Mouse (Mus musculus): ENCODE results near the gene Nck2. TPM values are rescaled to one million over a fixed set of nuclear protein-coding genes. Genes with fewer than 3 reads are reported as not detected.
A peak's percentile ranks its signal among the peaks of the same experiment; 100 is the strongest.

Nck2 gene
- polyA plus RNA-seq, 1 experiment from 2014 or later = 6.0 TPM

- no peak overlapping the region for H3K4me2 ChIP-seq (ENCODE audit: low read depth, low read length)
- H3K36me3 ChIP-seq (replicated peaks; ENCODE audit: insufficient read depth, low read length) = no peaks in the 10 kb centered on the region
- ATAC-seq (peak; percentile 71), DNase-seq (no peak)
- no peak overlapping the region for H3K9ac ChIP-seq (replicated peaks)
- H3K27me3 ChIP-seq (ENCODE audit: insufficient read depth, low read length) = no peaks in the 10 kb centered on the region
- H3K4me1 ChIP-seq (ENCODE audit: insufficient read depth) = peaks cover 20% of the 10 kb centered on the region
- no peaks in the 10 kb centered on the region for H3K9me3 ChIP-seq (ENCODE audit: low read length)
- TF ChIP-seq EP300 (IDR thresholded peaks at IDR 0.05; ENCODE audit: low read depth) (no peak), CTCF (IDR thresholded peaks at IDR 0.05; ENCODE audit: low read depth) (no peak)
- 30% methylated on average over 3 of the region's 3 CpGs for WGBS (ENCODE audit: insufficient replicate concordance)
- H3K27ac ChIP-seq (ENCODE audit: low read depth) = peak overlapping the region; percentile 40; the same call in 1 of the 2 replicates
- H3K4me3 ChIP-seq (ENCODE audit: low read depth, low read length) = no peak overlapping the region
These were observed 77.1 kb downstream of the Nck2 start for GRCm38 (mm10) chr1:43521512-43521911.

GRCm38 (mm10) chr1:43521950-43522349, 77.6 kb downstream of the Nck2 start:
- peak overlapping the region; percentile 18; the same call in 1 of the 2 replicates for H3K27ac ChIP-seq (ENCODE audit: low read depth)
- no peaks in the 10 kb centered on the region for H3K27me3 ChIP-seq (ENCODE audit: insufficient read depth, low read length)
- no peaks in the 10 kb centered on the region for H3K36me3 ChIP-seq (replicated peaks; ENCODE audit: insufficient read depth, low read length)
- no peak overlapping the region for H3K4me2 ChIP-seq (ENCODE audit: low read depth, low read length)
- H3K4me3 ChIP-seq (ENCODE audit: low read depth, low read length) = no peak overlapping the region
- peaks cover 20% of the 10 kb centered on the region for H3K4me1 ChIP-seq (ENCODE audit: insufficient read depth)
- TF ChIP-seq CTCF (IDR thresholded peaks at IDR 0.05; ENCODE audit: low read depth) (no peak), EP300 (IDR thresholded peaks at IDR 0.05; ENCODE audit: low read depth) (no peak)
- no peak overlapping the region for H3K9ac ChIP-seq (replicated peaks)
- H3K9me3 ChIP-seq (ENCODE audit: low read length) = no peaks in the 10 kb centered on the region
- 69% methylated on average over 4 of the region's 4 CpGs for WGBS (ENCODE audit: insufficient replicate concordance)
- no peak for DNase-seq
- ATAC-seq = no peak

- Histone ChIP-seq H3K36me3 (replicated peaks; ENCODE audit: insufficient read depth, low read length) (no peaks in the 10 kb centered on the region), H3K4me2 (ENCODE audit: low read depth, low read length) (no peak overlapping the region), H3K9me3 (ENCODE audit: low read length) (no peaks in the 10 kb centered on the region), H3K4me1 (ENCODE audit: insufficient read depth) (peaks cover 20% of the 10 kb centered on the region), H3K9ac (replicated peaks) (no peak overlapping the region), H3K4me3 (ENCODE audit: low read depth, low read length) (no peak overlapping the region), H3K27me3 (ENCODE audit: insufficient read depth, low read length) (no peaks in the 10 kb centered on the region), H3K27ac (ENCODE audit: low read depth) (no peak overlapping the region)
- 79% methylated on average over 2 of the region's 2 CpGs for WGBS (ENCODE audit: insufficient replicate concordance)
- DNase-seq (no peak), ATAC-seq (no peak)
- TF ChIP-seq CTCF (IDR thresholded peaks at IDR 0.05; ENCODE audit: low read depth) (no peak), EP300 (IDR thresholded peaks at IDR 0.05; ENCODE audit: low read depth) (no peak)
These were observed 78.6 kb downstream of the Nck2 start for GRCm38 (mm10) chr1:43522976-43523375.

- no peaks in the 10 kb centered on the region for H3K36me3 ChIP-seq (replicated peaks; ENCODE audit: insufficient read depth, low read length)
- no peaks in the 10 kb centered on the region for H3K9me3 ChIP-seq (ENCODE audit: low read length)
- H3K4me3 ChIP-seq (ENCODE audit: low read depth, low read length) = no peak overlapping the region
- DNase-seq = no peak
- no peaks in the 10 kb centered on the region for H3K27me3 ChIP-seq (ENCODE audit: insufficient read depth, low read length)
- H3K4me1 ChIP-seq (ENCODE audit: insufficient read depth) = peaks cover 20% of the 10 kb centered on the region
- no peak overlapping the region for H3K9ac ChIP-seq (replicated peaks)
- no peak for ATAC-seq
- H3K27ac ChIP-seq (ENCODE audit: low read depth) = no peak overlapping the region
- TF ChIP-seq EP300 (IDR thresholded peaks at IDR 0.05; ENCODE audit: low read depth) = no peak
- 75% methylated on average over 3 of the region's 3 CpGs for WGBS (ENCODE audit: insufficient replicate concordance)
- no peak overlapping the region for H3K4me2 ChIP-seq (ENCODE audit: low read depth, low read length)
These were observed 80.0 kb downstream of the Nck2 start for GRCm38 (mm10) chr1:43524332-43524731.

GRCm38 (mm10) chr1:43528275-43528674, 83.9 kb downstream of the Nck2 start:
- Histone ChIP-seq H3K27me3 (ENCODE audit: insufficient read depth, low read length) (no peaks in the 10 kb centered on the region), H3K27ac (ENCODE audit: low read depth) (no peak overlapping the region), H3K4me2 (ENCODE audit: low read depth, low read length) (no peak overlapping the region), H3K9ac (replicated peaks) (no peak overlapping the region), H3K9me3 (ENCODE audit: low read length) (no peaks in the 10 kb centered on the region), H3K36me3 (replicated peaks; ENCODE audit: insufficient read depth, low read length) (no peaks in the 10 kb centered on the region), H3K4me3 (ENCODE audit: low read depth, low read length) (no peak overlapping the region), H3K4me1 (ENCODE audit: insufficient read depth) (peaks cover 4% of the 10 kb centered on the region; the same call in 1 of the 2 replicates)
- 83% methylated on average over 2 of the region's 2 CpGs for WGBS (ENCODE audit: insufficient replicate concordance)
- DNase-seq (no peak), ATAC-seq (no peak)
- TF ChIP-seq CTCF (IDR thresholded peaks at IDR 0.05; ENCODE audit: low read depth) = no peak
- TF ChIP-seq EP300 (IDR thresholded peaks at IDR 0.05; ENCODE audit: low read depth) = no peak

DNA sequence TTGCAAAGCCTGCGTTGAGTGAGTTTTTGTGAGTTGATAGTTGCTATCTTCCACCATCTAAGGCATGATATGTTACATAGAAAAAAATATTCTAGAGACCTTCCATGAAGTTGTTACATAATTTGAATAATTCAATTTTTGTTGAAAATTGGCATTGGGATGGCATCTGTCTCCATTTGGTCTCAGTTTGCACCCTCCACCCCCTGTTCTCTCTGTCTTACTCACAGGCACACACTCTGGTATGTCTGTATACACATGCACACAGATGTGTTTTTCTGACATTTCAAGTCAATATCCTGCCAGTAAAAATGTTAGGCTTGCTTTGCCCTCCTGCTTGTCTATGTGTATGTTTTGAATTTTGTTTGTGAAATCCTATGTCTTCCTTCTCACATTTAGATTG, 84.7 kb downstream of the Nck2 start:
- ATAC-seq (no peak), DNase-seq (no peak)
- TF ChIP-seq CTCF (IDR thresholded peaks at IDR 0.05; ENCODE audit: low read depth) (no peak), EP300 (IDR thresholded peaks at IDR 0.05; ENCODE audit: low read depth) (no peak)
- H3K27me3 ChIP-seq (ENCODE audit: insufficient read depth, low read length) = no peaks in the 10 kb centered on the region
- WGBS (ENCODE audit: insufficient replicate concordance) = 81% methylated on average over 1 of the region's 1 CpGs
- no peak overlapping the region for H3K27ac ChIP-seq (ENCODE audit: low read depth)
- no peaks in the 10 kb centered on the region for H3K9me3 ChIP-seq (ENCODE audit: low read length)
- no peak overlapping the region for H3K4me3 ChIP-seq (ENCODE audit: low read depth, low read length)
- H3K4me2 ChIP-seq (ENCODE audit: low read depth, low read length) = no peak overlapping the region
- peaks cover 11% of the 10 kb centered on the region for H3K4me1 ChIP-seq (ENCODE audit: insufficient read depth)
- H3K36me3 ChIP-seq (replicated peaks; ENCODE audit: insufficient read depth, low read length) = no peaks in the 10 kb centered on the region
- no peak overlapping the region for H3K9ac ChIP-seq (replicated peaks)

Measured in liver, postnatal 0 days (tissue).